Mouse (Mus musculus) cerebellum, adult 8-10 months (tissue): ENCODE measurements around the gene Cgref1.

ENCODE experiments used
- DNase-seq: peaks from one replicate; pipeline ENCODE4 v3.0.0; 2022

Gene Cgref1

GRCm38 (mm10) chr5:30949654-30950326 lies 4.4 kb upstream of the Cgref1 start:
- DNase-seq = peak; percentile 77

- DNase-seq = no peak
These were observed 3.2 kb upstream of the Cgref1 start for GRCm38 (mm10) chr5:30948620-30949019.

DNA sequence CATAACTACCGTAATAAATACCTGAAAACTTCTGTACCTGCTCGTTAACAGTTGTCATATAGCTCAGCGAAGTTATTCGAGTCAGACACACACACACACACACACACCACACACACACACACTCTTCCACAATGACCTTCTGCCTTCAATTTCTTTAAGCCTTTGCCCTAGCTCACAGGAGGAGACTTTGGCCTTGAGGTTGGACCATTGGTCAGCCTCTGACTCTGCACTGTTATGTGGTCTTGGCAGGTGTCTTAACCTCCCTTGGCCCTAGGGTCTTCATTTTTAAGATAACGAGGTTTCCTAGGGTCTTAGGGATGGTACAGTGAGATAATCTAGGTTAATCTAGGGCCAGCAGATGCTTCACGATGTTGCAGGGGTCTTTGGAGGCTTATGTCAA lies 1.0 kb downstream of the Cgref1 start:
- DNase-seq = no peak

GRCm38 (mm10) chr5:30943004-30943403 lies 2.4 kb downstream of the Cgref1 start:
- no peak for DNase-seq

DNA sequence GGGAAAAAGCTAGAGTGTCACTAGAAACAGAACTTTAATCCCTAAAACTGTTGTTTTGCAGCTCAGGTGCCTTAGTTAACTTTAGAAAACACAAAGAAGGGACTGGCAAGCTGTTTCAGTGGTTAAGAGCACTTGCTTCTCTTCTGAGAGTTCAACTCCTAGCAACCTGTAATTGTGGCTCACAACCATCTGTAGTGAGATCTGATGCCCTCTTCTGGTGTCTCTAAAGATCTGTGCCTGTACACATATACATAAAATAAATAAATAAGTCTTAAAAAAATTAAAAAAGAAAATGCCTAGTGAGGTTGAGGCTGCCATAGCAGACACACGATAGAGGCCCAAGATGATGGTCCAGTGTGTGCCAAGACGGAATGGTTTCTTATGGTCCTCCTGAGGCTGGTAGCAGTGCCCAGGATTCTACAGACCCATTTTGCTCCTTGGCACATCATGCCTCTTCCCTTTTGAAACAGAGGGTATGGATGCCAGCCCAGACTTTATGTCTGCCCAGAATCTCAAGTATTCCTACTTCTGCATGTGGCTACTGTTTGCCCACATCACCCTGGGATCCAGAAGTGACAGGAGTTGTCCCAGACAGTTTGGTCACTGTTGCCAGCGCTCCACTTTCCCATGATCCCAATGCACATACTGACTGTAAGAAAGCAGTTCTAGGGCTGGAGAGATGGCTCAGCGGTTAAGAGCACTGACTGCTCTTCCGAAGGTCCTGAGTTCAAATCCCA lies 10.5 kb downstream of the Cgref1 start:
- no peak for DNase-seq

DNA sequence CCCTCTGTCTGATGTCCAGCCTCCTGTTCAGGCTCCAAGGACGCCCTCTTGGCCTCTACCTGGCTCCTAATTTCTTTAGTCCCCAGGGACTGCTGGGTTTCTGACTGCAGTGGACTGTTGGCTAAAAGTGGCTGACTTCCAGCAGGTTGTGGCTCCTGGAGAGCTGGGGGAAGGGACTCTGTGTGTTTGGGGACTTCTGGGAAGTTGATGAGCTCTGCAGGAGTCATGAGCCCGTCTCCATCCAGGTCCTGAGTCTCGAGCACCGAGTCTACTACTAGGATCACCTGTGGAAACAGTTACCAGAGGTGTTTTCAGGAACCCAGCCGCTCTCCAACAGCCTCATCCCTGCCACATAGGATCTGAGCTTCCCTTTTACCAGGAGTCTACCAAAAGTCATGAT lies 11.7 kb downstream of the Cgref1 start:
- DNase-seq = no peak

GRCm38 (mm10) chr5:30931378-30931777 lies 14.0 kb downstream of the Cgref1 start:
- no peak for DNase-seq

DNA sequence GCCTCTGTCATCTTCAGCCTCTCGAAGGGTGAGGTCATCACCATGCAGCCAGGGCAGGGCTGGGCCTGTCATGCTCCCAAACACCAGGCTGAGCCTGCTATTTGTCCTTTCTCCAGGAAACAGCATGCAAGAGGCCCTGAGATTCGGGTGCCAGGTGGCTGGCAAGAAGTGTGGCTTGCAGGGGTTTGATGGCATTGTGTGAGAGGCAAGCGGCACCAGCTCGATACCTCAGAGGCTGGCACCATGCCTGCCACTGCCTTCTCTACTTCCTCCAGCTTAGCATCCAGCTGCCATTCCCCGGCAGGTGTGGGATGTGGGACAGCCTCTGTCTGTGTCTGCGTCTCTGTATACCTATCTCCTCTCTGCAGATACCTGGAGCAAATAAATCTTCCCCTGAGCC lies 14.5 kb downstream of the Cgref1 start:
- DNase-seq = peak; percentile 17

DNA sequence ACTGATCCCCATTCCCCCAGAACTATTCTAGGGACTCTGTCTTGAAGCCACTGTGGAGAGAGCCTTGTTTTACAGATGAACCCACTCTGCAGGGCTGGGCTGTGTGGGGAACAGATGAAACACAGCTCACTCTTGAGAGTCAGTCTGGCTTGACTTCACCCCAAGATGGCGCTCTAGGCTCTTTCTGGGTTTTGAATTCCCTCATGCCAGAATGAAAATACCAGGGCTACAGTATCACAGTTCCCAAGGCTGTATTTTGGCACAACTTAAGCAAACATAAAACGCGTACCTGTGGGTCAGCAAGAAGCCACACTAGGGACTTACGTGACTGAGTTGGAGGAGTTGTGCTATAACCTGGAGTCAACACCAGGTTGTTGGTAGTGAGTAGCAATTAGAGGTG lies 15.3 kb downstream of the Cgref1 start:
- DNase-seq = peak; percentile 83

DNA sequence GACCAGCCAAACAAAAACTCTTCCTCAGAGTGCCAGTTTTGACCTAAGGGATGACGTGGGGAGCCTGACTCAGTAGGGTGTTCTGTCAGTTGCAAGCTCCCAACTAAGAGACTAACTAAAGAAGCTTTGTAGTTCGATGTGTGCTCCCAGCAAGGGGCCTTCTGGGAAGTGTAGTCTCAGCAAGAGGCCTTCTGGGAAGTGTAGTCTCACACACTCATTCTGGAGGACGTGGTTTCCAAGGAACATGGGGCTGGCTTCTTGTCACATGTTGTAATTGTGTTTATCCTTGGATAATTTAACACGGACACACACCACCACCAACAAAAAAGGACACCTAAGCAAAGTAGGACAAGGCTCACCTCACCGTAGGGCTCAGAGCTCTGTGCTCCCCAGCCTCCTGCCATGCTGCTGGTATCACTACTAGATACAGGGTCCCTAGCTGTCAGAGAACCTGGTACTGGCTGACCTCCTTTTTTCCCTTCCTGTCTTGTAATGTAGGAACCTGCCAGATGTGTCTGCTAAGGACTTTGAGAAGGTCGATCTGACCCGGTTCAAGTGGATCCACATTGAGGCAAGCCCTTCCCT lies 17.4 kb downstream of the Cgref1 start:
- no peak for DNase-seq

DNA sequence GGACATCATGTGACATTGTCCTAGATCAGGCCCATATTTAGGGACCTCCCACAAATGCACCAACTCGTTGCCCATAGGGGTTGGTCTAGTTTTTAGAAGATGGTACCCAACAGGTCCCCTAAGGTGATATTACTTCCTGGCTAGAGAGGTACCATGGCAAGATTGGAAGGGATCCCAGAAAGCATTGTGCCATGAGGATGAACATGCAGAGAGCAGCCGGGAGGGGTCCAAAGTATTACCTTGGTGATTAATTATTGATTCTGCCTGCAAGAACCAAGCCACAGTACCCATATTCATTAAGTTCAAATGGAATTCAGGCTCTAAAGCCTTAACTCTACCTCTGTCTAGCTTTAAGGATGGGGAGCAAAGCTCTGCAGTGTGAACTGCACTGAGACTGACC lies 19.3 kb downstream of the Cgref1 start:
- DNase-seq = no peak

DNA sequence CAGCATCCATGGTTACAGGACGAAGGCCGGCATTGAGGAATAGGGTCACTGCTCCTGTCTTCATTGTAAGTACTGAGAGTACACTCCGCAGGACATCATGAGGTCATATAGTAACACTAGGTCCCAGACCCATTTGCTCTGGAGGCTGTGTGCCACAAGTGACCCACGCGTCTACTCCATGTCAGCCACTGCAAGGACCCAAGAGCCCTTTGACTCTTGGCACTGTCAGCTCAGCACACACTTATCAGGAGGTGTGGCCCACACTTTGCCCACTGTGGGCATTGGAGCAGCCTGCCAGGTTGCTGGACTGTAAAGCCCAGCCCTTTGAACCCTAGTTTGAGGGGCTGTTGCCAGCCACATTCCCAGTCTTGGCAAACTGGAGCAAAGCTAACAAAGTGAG lies 20.2 kb downstream of the Cgref1 start:
- no peak for DNase-seq

- DNase-seq = no peak
These were observed 20.8 kb downstream of the Cgref1 start for GRCm38 (mm10) chr5:30924614-30925013.

GRCm38 (mm10) chr5:30923119-30923518 lies 22.3 kb downstream of the Cgref1 start:
- no peak for DNase-seq

DNA sequence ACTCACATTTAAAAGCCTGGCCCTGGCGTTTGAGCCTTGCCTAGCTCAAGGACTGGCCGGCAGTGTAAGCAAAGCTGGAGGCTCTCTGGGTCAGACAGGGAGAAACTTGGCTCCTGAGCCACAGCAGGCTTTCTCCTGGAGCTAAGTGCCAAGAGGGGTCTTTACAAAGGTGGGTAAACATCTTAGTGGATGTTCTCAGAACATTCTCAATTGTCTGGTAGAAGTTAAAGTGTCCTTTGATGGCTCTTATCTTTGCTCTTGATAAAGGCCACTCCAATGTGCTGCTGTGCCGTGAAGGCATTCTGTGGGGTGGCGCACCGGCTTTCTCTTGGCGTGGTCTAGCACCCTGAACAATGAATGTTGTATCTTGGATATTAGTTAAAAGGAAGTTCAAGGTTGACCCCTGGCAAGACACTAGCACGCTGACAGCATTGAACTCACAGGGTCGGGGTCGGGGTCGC lies 22.8 kb downstream of the Cgref1 start:
- no peak for DNase-seq

- DNase-seq = peak; percentile 95
These were observed 23.9 kb downstream of the Cgref1 start, which contains the start of gene Khk for GRCm38 (mm10) chr5:30921256-30922033. Gene Khk (plus strand): TSS chr5:30921431.

DNA sequence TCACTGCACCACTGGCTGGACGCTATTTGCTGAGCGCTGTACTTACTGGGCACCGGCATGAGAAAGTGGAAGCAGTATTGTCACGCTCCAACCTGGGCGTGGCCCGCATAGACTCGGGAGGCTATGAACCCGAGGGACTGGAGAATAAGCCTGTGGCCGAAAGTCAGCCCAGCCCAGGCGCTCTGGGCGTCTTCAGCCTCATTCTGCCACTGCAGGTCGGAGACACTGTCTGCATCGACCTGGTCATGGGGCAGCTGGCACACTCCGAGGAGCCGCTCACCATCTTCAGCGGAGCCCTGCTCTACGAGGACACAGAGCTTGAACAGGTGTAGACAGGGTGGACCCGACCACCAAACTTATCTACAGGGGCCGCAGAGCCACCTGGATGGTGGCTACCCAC lies 24.8 kb downstream of the Cgref1 start:
- DNase-seq = no peak

DNA sequence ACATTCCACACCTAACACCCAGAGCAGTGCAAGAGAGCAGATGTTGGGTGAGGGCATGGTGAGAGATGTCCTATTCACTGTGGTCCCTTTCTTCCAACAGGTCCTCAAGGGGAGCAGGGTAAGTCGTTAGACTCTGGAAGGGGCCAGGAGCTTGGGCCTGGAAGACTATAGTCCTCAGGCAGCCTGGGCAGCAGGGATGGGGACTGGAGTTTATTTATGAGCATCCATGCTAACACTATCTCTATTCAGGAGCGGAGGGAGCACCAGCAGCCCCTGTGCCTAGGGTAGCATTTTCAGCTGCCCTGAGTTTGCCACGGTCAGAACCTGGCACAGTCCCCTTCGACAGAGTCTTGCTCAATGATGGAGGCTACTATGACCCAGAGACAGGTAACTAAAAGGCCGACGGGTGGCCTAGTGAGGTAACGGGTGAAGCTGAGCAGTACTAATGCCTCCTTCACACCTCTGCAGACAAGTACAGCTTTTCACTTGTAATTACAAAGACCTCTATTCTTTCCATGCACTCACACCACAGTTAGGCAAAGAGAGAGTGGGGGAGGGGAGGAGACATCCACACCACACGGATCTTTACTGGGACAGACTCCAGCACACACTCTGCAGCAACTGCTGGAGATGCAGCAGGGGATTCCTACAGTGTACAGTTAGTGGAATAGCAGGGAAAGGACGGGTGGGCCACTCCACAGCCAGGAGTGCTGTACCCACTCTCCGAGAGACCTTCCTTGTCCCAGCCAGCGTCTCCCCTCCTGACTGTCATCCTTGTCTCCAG lies 25.4 kb downstream of the Cgref1 start:
- DNase-seq = no peak

DNA sequence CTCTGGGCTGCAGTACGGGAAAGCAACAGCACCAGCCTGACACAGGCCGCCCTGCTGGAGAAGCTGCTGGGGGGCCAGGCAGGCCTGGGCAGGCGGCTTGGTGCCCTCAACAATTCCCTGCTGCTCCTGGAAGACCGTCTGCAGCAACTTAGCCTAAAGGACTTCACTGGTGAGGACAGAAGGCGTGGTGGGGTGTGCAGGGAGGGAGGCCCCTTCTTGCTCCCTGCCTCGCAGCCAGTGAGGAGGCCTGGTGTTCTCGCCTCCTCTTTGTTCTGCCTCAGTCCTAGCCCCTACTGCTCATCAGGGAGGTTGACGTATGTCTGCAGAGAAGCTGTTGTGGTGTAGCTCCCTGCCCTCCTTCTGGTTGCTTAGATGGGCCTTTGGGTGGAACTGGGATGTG lies 26.7 kb downstream of the Cgref1 start:
- DNase-seq = no peak

- DNase-seq = no peak
These were observed 27.3 kb downstream of the Cgref1 start for GRCm38 (mm10) chr5:30917891-30918670.

- no peak for DNase-seq
These were observed 28.0 kb downstream of the Cgref1 start for GRCm38 (mm10) chr5:30917348-30917747.

GRCm38 (mm10) chr5:30916841-30917240 lies 28.6 kb downstream of the Cgref1 start:
- no peak for DNase-seq
